15 mouse cellular contexts compared by ENCODE assay signal in genomic region chr8:11776451-11777180, GRCm38 (mm10). TPM values are rescaled to one million over a fixed set of nuclear protein-coding genes. Genes with fewer than 3 reads are reported as not detected.
DNase-seq lines count a peak whose midpoint lies in the region; ATAC-seq and TF ChIP-seq lines count a peak whose summit lies in the region.
"Had no signal": no experiment of that assay in that cellular context is flagged by ENCODE, and none has a peak within 500 bp of the region (broad histone marks: within the 10 kb centered on the region; RNA-seq: fewer than 3 reads in every experiment).

No protein-coding gene starts in this region.

- H3K4me2 ChIP-seq in heart, embryonic 13.5 days = no peak overlapping the region
- no peak overlapping the region for H3K4me2 ChIP-seq in limb, embryonic 13.5 days (replicated peaks)
- no peak overlapping the region for H3K4me2 ChIP-seq in stomach, embryonic 16.5 days (ENCODE audit: low read depth, low read length)
- H3K4me2 ChIP-seq: midbrain, embryonic 12.5 days had no signal

- no peak for DNase-seq in cerebellum, adult 2 months
- DNase-seq in cerebellum, adult 9-11 months = no peak
- DNase-seq in heart, postnatal 4 days = no peak
- DNase-seq in limb, embryonic 10.5 days (ENCODE audit: low spot score) = no peak
- DNase-seq in thymus, postnatal 14 days = no peak
- DNase-seq: cerebellum, adult 11 months; layer of hippocampus, adult 9-11 months had no signal

- no peak overlapping the region for H3K4me3 ChIP-seq in cerebellum, adult 2 months (replicated peaks; ENCODE audit: insufficient read depth, low read depth, low read length)
- H3K4me3 ChIP-seq in heart, embryonic 13.5 days = no peak overlapping the region
- H3K4me3 ChIP-seq in limb, embryonic 13.5 days = no peak overlapping the region
- H3K4me3 ChIP-seq in limb, embryonic 10.5 days = no peak overlapping the region
- no peak overlapping the region for H3K4me3 ChIP-seq in stomach, embryonic 16.5 days (replicated peaks; ENCODE audit: low read length)
- H3K4me3 ChIP-seq: midbrain, embryonic 12.5 days had no signal

- no peak overlapping the region for H3K9ac ChIP-seq in heart, embryonic 13.5 days
- H3K9ac ChIP-seq in limb, embryonic 13.5 days = peak overlapping the region; percentile 31; the same call in 1 of the 2 replicates
- no peak overlapping the region for H3K9ac ChIP-seq in stomach, embryonic 16.5 days (ENCODE audit: low read length)
- H3K9ac ChIP-seq: liver, postnatal 0 days; midbrain, embryonic 12.5 days had no signal

- no peak for ATAC-seq in heart, embryonic 13.5 days (ENCODE audit: extremely low read depth, insufficient number of reproducible peaks, low FRiP score, low TSS enrichment)
- no peak for ATAC-seq in limb, embryonic 13.5 days (ENCODE audit: low FRiP score, low read depth)
- ATAC-seq in stomach, embryonic 16.5 days (ENCODE audit: insufficient read depth, low FRiP score) = no peak
- ATAC-seq: forebrain, embryonic 14.5 days; hindbrain, postnatal 0 days had no signal

- peaks cover 73% of the 10 kb centered on the region for H3K4me1 ChIP-seq in cerebellum, adult 2 months (ENCODE audit: control insufficient read depth, insufficient read depth, low read length)
- peaks cover 88% of the 10 kb centered on the region for H3K4me1 ChIP-seq in heart, embryonic 13.5 days
- H3K4me1 ChIP-seq in limb, embryonic 13.5 days = peaks cover 59% of the 10 kb centered on the region
- H3K4me1 ChIP-seq in limb, embryonic 10.5 days = peaks cover 40% of the 10 kb centered on the region
- peaks cover 35% of the 10 kb centered on the region for H3K4me1 ChIP-seq in stomach, embryonic 16.5 days (ENCODE audit: control insufficient read depth, insufficient read depth, low read length)

- H3K27me3 ChIP-seq in cerebellum, adult 2 months (ENCODE audit: control insufficient read depth, insufficient read depth, low read length) = no peaks in the 10 kb centered on the region
- H3K27me3 ChIP-seq in heart, embryonic 13.5 days (replicated peaks) = no peaks in the 10 kb centered on the region
- H3K27me3 ChIP-seq in limb, embryonic 13.5 days = no peaks in the 10 kb centered on the region
- no peaks in the 10 kb centered on the region for H3K27me3 ChIP-seq in limb, embryonic 10.5 days (ENCODE audit: low read depth, poor library complexity, severe bottlenecking)
- H3K27me3 ChIP-seq in stomach, embryonic 16.5 days (ENCODE audit: control insufficient read depth, insufficient read depth, low read length) = no peaks in the 10 kb centered on the region
- H3K27me3 ChIP-seq: CH12.LX; midbrain, embryonic 12.5 days had no signal

- peaks cover 15% of the 10 kb centered on the region for H3K36me3 ChIP-seq in heart, embryonic 13.5 days
- peaks cover 9% of the 10 kb centered on the region for H3K36me3 ChIP-seq in limb, embryonic 13.5 days
- H3K36me3 ChIP-seq in limb, embryonic 10.5 days = peaks cover 15% of the 10 kb centered on the region
- no peaks in the 10 kb centered on the region for H3K36me3 ChIP-seq in stomach, embryonic 16.5 days (ENCODE audit: control insufficient read depth, insufficient read depth, low read length)

- TF ChIP-seq CTCF in cerebellum, adult 2 months (IDR thresholded peaks at IDR 0.05; ENCODE audit: borderline replicate concordance, insufficient read depth, low read depth, low read length) = no peak

- whole genome bisulfite sequencing in cerebellum, adult 2 months = 55% methylated on average over 8 of the region's 8 CpGs
- WGBS in heart, embryonic 13.5 days = 72% methylated on average over 8 of the region's 8 CpGs
- WGBS in limb, embryonic 13.5 days = 93% methylated on average over 8 of the region's 8 CpGs
- whole genome bisulfite sequencing in limb, embryonic 10.5 days = 93% methylated on average over 8 of the region's 8 CpGs
- 83% methylated on average over 8 of the region's 8 CpGs for WGBS in stomach, embryonic 16.5 days

- no peak for TF ChIP-seq POLR2A in cerebellum, adult 2 months (IDR thresholded peaks at IDR 0.05; ENCODE audit: borderline replicate concordance, insufficient read depth, low read length)

- peak overlapping the region; percentile 11 for H3K27ac ChIP-seq in cerebellum, adult 2 months (ENCODE audit: insufficient read depth, low read length)
- peak overlapping the region; percentile 87 for H3K27ac ChIP-seq in heart, embryonic 13.5 days (replicated peaks)
- no peak overlapping the region for H3K27ac ChIP-seq in limb, embryonic 13.5 days
- no peak overlapping the region for H3K27ac ChIP-seq in limb, embryonic 10.5 days
- H3K27ac ChIP-seq in stomach, embryonic 16.5 days (ENCODE audit: low read length) = 0 out of 2 replicates have a peak overlapping the region, but pooled peaks have one; percentile 8
- H3K27ac ChIP-seq: hindbrain, postnatal 0 days; midbrain, embryonic 12.5 days had no signal

- H3K9me3 ChIP-seq in heart, embryonic 13.5 days = no peaks in the 10 kb centered on the region
- H3K9me3 ChIP-seq in limb, embryonic 13.5 days = no peaks in the 10 kb centered on the region
- H3K9me3 ChIP-seq in limb, embryonic 10.5 days (replicated peaks) = no peaks in the 10 kb centered on the region
- no peaks in the 10 kb centered on the region for H3K9me3 ChIP-seq in stomach, embryonic 16.5 days (replicated peaks; ENCODE audit: control insufficient read depth, low read length)
- H3K9me3 ChIP-seq: midbrain, embryonic 12.5 days had no signal

RNA-seq across cellular contexts. Expression of gene Arhgef7, which starts 49.1 kb away (rescaled TPM):
- 134 and 151 TPM in 2 replicates for polyA plus RNA-seq in cerebellum, adult 2 months (2012; rRNA removed)
- 44.8 and 45.8 TPM in 2 replicates for polyA plus RNA-seq in heart, embryonic 13.5 days (2015; fragmentation: Nextera tagmentation; extraction: Ambion mirVana)
- total RNA-seq in heart, postnatal 4 days (2021) = 100 to 1,000 TPM; 209 to 213 TPM
- 46.5 and 52.3 TPM in 2 replicates for polyA plus RNA-seq in limb, embryonic 13.5 days (2015; fragmentation: Nextera tagmentation; extraction: Ambion mirVana)
- polyA plus RNA-seq in limb, embryonic 10.5 days (2016; fragmentation: Nextera tagmentation; extraction: Ambion mirVana) = 52.4 and 59.1 TPM in 2 replicates
- polyA plus RNA-seq in stomach, embryonic 16.5 days (2015; fragmentation: Nextera tagmentation; extraction: Ambion mirVana) = 32.7 and 33.4 TPM in 2 replicates

Comparison
In these comparisons a context has a peak if more than half of its experiments do, and no peak if none do; other contexts are left out.
1. H3K27ac ChIP-seq: peak in cerebellum, adult 2 months (single experiment), heart, embryonic 13.5 days (single experiment) and stomach, embryonic 16.5 days (single experiment); none in limb, embryonic 13.5 days (single experiment) and limb, embryonic 10.5 days (single experiment).